Mouse (Mus musculus) erythroblast, embryonic 14.5 days (primary cell): ENCODE results near the gene Rc3h1. TPM values are rescaled to one million over a fixed set of nuclear protein-coding genes. Genes with fewer than 3 reads are reported as not detected.

Experiments
- H3K27me3 ChIP-seq: 2 replicates; pipeline ENCODE4 v1.6.1; 2012; ENCODE audit warnings: inconsistent platforms; ENCODE audit not compliant: control insufficient read depth
- H3K36me3 ChIP-seq: 2 replicates; pipeline ENCODE4 v1.6.1; 2012; ENCODE audit warnings: mild to moderate bottlenecking, inconsistent platforms; ENCODE audit not compliant: control insufficient read depth
- H3K4me1 ChIP-seq: 2 replicates; pipeline ENCODE4 v1.6.1; 2012; ENCODE audit warnings: inconsistent platforms; ENCODE audit not compliant: control insufficient read depth
- H3K4me3 ChIP-seq: replicated peaks from 2 replicates; pipeline ENCODE3; 2012; ENCODE audit warnings: moderate library complexity, mild to moderate bottlenecking, inconsistent platforms
- H3K9me3 ChIP-seq: 2 replicates; pipeline ENCODE4 v1.6.1; 2012; ENCODE audit warnings: low read length, inconsistent platforms, mixed read lengths; ENCODE audit not compliant: control insufficient read depth
- GATA1 ChIP-seq: IDR thresholded peaks from 2 replicates; pipeline ENCODE4 v1.6.1; 2012; ENCODE audit warnings: low read length, inconsistent platforms, mixed read lengths
- TAL1 ChIP-seq: IDR thresholded peaks from 3 replicates; pipeline ENCODE4 v1.6.1; 2012; ENCODE audit warnings: low read length, inconsistent platforms, mixed read lengths
- polyA plus RNA-seq: library from polyadenylated mRNA; stranded (reverse); fragments of >175 nt; gene quantifications from 2 replicates; pipeline ENCODE4 v1.2.3, GENCODE M21; 2012

Rc3h1 gene
- polyA plus RNA-seq, 1 experiment = 0.13 TPM

DNA sequence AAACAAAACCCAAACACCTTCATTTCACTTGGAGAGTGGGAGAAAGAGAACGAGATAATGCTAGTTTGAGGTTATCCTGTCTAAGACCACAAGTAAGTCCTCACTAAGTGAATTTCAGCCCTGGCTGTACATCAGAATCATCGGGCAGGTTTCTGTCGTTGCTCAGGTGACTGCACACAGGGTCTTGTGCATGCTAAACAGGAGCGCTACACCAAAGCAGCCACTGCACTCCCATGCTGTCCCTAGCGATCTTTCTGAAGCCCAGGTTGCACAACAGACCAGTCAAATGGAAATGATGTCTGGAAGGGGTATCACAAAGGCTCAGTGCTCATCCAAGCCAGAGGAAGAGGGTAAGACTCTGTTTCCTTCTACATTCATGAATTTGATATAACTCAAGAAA, 100.3 kb downstream of the Rc3h1 start:
- no peak for TF ChIP-seq TAL1
- no peak for TF ChIP-seq GATA1
- peaks cover 10% of the 10 kb centered on the region; the same call in 1 of the 2 replicates for H3K36me3 ChIP-seq
- H3K27me3 ChIP-seq = no peaks in the 10 kb centered on the region
- no peak overlapping the region for H3K4me3 ChIP-seq
- H3K4me1 ChIP-seq = no peaks in the 10 kb centered on the region
- no peaks in the 10 kb centered on the region for H3K9me3 ChIP-seq

DNA sequence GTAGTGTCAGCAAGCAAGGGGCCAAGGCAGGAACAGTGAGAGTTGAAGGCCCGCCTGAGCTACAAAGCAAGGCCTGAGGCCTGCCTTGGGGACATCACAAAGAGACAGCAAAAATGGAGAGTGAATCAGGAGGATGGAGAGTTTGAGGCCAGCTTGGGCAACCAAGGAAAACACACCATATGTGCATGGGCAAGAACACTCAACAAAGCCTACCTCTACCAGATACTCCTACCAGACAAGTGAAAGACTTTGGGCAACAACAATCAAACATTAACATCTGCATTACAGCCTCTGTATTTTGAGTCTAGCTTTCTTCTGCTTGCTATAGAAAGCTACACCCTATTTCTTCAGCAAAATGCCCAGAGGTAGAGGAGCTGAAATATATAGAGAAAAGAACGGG, 101.8 kb downstream of the Rc3h1 start:
- no peak overlapping the region for H3K4me3 ChIP-seq
- no peaks in the 10 kb centered on the region for H3K27me3 ChIP-seq
- H3K36me3 ChIP-seq = peaks cover 12% of the 10 kb centered on the region
- TF ChIP-seq TAL1 (no peak), GATA1 (no peak)
- no peaks in the 10 kb centered on the region for H3K4me1 ChIP-seq
- H3K9me3 ChIP-seq = no peaks in the 10 kb centered on the region

DNA sequence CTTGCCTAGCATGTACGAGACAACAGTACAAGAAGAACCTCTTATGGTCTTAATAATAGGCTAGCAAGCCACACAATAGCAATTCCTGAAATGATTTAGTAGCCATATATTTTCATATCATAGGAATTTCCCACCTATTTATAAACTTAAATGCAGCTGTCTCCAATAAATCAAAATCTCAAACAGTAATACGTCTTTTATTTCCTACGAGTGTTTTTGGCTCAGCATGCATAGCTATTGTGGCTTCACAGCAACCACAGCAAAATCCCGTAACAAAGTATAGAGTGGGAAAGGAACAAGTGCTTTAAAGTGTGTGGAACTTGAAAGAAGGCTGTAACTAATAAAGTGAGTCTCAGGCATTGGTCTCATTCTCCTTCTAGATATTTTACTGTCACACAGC, 104.2 kb downstream of the Rc3h1 start:
- TF ChIP-seq GATA1 = no peak
- no peak for TF ChIP-seq TAL1
- Histone ChIP-seq H3K4me1 (no peaks in the 10 kb centered on the region), H3K36me3 (peaks cover 6% of the 10 kb centered on the region), H3K9me3 (no peaks in the 10 kb centered on the region), H3K4me3 (no peak overlapping the region), H3K27me3 (no peaks in the 10 kb centered on the region)

DNA sequence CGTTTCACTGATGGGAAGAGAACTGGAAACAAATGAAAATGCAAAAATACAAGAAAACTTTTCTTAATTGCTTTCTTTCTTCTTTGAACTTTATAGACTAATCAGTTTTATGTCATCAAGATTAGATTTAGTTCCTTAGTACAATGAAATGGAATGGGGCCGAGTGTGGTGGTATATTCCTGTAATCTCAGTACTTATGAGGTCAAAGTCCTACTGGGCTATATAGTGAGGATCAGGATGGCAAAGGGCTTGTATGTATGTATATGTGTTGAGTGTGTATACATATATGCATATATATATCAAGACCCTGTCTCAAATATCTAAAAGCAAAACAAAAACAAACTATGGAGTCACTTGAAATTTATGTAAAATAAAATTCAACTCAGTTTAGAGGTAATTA, 110.2 kb downstream of the Rc3h1 start:
- Histone ChIP-seq H3K36me3 (peaks cover 15% of the 10 kb centered on the region), H3K4me1 (no peaks in the 10 kb centered on the region), H3K9me3 (no peaks in the 10 kb centered on the region), H3K4me3 (no peak overlapping the region), H3K27me3 (no peaks in the 10 kb centered on the region)
- TF ChIP-seq GATA1 = no peak
- TF ChIP-seq TAL1 = no peak

DNA sequence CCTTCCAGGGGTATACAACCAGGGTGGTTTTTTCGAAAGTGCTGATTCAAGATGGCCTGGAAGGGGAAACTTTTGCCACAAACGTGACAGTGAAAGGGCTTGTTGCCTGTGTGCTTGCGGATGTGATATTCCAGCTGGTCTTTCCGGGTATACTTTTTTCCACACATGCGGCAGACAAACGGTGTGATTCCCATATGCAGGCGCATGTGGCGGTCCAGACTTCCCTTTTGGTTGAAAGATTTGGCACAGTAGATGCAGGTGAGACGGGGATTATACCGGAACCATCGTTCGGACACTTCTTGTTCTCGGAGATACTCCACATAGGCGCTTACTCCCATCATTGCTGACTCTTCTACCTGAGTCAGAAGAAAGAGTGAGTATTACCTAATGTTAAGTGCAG, 113.8 kb downstream of the Rc3h1 start:
- H3K27me3 ChIP-seq = no peaks in the 10 kb centered on the region
- H3K9me3 ChIP-seq = no peaks in the 10 kb centered on the region
- peaks cover 13% of the 10 kb centered on the region for H3K36me3 ChIP-seq
- no peak overlapping the region for H3K4me3 ChIP-seq
- no peaks in the 10 kb centered on the region for H3K4me1 ChIP-seq
- TF ChIP-seq TAL1 (no peak), GATA1 (no peak)

Other genes with a start within 250 kb of the Rc3h1 start
- 0.95 and 1.0 TPM in 2 replicates for gene Rabgap1l, start 113.2 kb upstream of the Rc3h1 start, polyA plus RNA-seq
- gene Serpinc1, start 72.2 kb downstream of the Rc3h1 start, polyA plus RNA-seq = 1.0 and 2.2 TPM in 2 replicates
- 0.01 TPM in 1 of 2 replicates, not detected in the other for gene Zbtb37, start 128.4 kb downstream of the Rc3h1 start, polyA plus RNA-seq
- gene Dars2, start 164.2 kb downstream of the Rc3h1 start, polyA plus RNA-seq = 0.21 and 0.47 TPM in 2 replicates
- gene Cenpl, start 164.3 kb downstream of the Rc3h1 start, polyA plus RNA-seq = 3.6 and 5.0 TPM in 2 replicates
- 0.02 and 0.03 TPM in 2 replicates for gene Klhl20, start 225.1 kb downstream of the Rc3h1 start, polyA plus RNA-seq
- not detected in 2 replicates for gene Ankrd45, start 236.3 kb downstream of the Rc3h1 start, polyA plus RNA-seq